Mouse (Mus musculus) cerebellum, adult 2 months (tissue): Measurements from ENCODE around the gene Fam129c.

ENCODE experiments used
- CTCF ChIP-seq: fragments of 200-500 bp; IDR thresholded peaks from 2 replicates; pipeline ENCODE4 v1.5.1; 2011; ENCODE audit warnings: low read depth, mild to moderate bottlenecking, control low read depth, low read length, moderate library complexity, borderline replicate concordance; ENCODE audit not compliant: insufficient read depth
- POLR2A ChIP-seq: fragments of 200-500 bp; IDR thresholded peaks from 2 replicates; pipeline ENCODE4 v1.6.1; 2011; ENCODE audit warnings: low read length, control low read depth, borderline replicate concordance; ENCODE audit not compliant: insufficient read depth

GRCm38 (mm10) chr8:71572077-71572476 lies 25.4 kb upstream of the Fam129c start:
- TF ChIP-seq CTCF (0 out of 2 replicates have a peak, but pooled peaks have one; percentile 2), POLR2A (no peak)
